Mouse (Mus musculus) testis, postnatal 10 days (tissue): ENCODE data around the gene Mgam.
"Not testable (repeated sequence)": the region's sequence is repeated elsewhere in the genome, so short reads cannot be mapped to it uniquely, and the experiment has no call there.

Experiments used
- DNase-seq: peaks from one replicate; pipeline ENCODE4 v3.0.0; 2021; ENCODE audit warnings: low spot score

The Mgam gene

DNA sequence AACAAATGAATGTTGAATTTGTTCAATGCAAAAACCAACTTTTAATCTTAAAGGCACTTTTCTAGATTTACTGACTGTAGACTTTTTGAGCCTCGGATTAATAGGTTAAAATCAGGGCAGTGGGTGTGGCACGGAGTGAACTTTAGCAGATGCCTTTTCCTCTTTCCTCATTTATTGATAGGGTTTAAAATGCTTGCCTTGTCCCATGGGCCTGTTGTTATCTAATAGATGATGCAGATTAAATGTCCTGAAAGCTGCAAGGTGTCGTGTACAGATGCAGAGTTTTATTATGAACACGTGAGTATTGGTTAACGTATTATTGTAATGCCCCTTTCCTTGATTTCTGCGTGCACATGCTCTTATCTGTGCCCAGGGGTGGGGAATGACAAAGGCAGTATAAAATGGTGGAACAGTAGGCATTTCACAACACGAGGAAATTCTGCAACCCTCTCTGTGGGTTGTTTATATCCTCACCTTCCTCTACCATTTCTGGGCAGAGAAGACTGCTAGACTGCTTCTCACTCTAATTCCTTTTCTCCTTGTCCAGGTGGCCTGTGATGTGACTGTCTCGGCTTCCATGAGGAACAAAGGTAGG lies at the start of gene Mgam:
Mgam (plus strand) TSS at position 426 of the 595 bp plus-strand sequence.
- no peak for DNase-seq

DNA sequence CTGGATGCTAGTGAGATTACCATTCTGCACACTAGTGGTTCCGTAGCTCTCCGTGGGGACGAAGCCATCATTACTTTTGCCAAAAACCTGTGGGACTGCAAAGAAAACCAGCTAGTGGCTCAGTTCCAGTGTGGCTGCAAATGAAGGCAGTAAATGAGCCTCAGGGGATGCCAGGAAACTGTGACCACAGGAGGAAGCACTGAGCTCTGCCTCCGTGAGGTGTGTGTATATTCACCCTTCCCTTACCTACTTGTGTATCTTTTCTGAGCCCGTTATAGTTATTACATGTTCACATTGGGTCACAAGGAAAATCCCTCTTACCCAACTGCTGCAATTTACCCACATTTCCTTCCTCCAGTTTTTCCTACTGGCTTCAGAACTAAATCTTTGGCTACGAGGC lies 44.3 kb upstream of the Mgam start:
- DNase-seq, result no peak

GRCm38 (mm10) chr6:40585645-40586044 lies 43.0 kb upstream of the Mgam start, which contains the start of gene Clec5a:
Gene Clec5a (minus strand): TSS chr6:40585821.
- DNase-seq, result no peak

DNA sequence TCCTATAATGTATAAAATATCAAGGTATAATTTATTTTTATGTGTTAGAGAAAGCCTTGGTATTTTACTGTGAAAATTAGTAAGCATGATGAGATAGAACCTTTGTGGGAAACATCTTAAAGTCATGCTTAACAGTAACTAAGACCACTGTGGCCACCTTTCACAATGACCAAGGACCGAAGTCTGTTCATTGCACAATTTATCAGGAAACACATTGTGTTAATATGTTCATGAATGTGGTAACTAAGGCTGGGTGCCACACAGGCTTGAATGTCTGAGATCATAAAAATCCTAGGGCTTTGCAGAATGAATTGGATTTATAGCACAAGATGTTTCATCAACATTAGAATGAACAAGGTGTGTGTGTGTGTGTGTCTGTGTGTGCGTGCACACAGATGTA lies 40.3 kb upstream of the Mgam start:
- no peak for DNase-seq

GRCm38 (mm10) chr6:40594804-40595550 lies 33.7 kb upstream of the Mgam start:
- DNase-seq, result no peak

- DNase-seq, result not testable (repeated sequence)
Measured at GRCm38 (mm10) chr6:40598546-40598945, 30.1 kb upstream of the Mgam start.

DNA sequence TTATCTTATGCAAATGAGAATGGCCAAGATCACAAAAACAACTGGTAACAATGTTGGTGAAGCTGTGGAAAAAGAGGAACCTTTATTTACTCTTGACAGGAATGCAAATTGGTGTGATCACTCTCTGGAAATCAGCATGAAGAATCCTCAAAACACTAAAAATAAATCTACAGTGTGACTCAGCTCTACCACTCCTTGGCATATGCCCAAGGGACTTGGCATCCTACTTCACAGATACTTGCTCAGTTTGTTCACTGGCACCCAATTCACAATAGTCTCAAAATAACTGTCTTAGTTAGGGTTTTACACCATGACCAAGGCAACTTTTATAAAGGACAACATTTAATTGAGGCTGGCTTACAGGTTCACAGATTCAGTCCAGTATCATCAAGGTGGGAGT lies 21.2 kb upstream of the Mgam start:
- no peak for DNase-seq

DNA sequence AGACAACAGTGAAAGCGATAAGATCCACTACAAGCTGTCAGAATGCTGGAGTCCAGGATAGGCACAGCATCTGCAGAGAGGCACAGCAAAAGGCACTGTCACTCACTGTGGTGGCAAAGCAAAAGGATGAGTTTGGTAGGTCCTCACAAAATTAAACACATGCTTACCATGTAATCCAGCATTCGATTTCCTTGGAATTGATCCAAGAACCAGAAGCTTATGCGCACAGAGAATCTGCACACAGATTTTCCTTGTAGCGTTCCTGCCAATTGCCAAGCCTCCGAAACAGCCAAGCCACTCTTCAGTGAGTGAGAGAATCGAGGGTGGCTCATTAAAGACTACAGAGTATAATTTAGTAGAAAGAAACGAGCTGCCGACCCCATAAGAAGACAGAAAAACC lies 18.4 kb upstream of the Mgam start:
- no peak for DNase-seq

- DNase-seq, result no peak
Measured at GRCm38 (mm10) chr6:40613260-40613852, 15.3 kb upstream of the Mgam start, which contains the start of gene Tas2r138. Gene Tas2r138 (minus strand): TSS chr6:40613310.

- DNase-seq, result peak; percentile 86
Measured at GRCm38 (mm10) chr6:40617965-40618364, 10.7 kb upstream of the Mgam start.

- DNase-seq, result no peak
Measured at GRCm38 (mm10) chr6:40626111-40626510, 2.5 kb upstream of the Mgam start.

GRCm38 (mm10) chr6:40634640-40635071 lies 6.0 kb downstream of the Mgam start:
- no peak for DNase-seq

GRCm38 (mm10) chr6:40635559-40635958 lies 6.9 kb downstream of the Mgam start:
- no peak for DNase-seq

DNA sequence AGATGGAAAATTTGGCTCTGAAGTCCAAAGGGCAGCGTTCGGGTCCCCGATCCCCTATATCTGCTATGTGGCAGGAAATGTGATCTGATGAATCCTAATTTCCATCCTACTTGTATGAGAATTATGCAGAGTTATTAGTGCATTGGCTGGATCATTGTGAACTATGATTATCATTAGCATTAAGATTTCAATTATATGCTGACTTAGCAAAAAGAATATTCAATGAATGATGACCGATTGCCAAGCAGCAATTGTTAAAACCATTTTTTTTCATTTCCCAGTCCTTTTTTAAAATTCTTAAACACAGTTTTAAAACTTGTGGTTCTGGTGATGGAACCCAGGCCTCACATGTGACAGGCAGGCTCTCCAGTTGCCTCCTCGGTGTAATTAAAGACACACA lies 9.1 kb downstream of the Mgam start:
- DNase-seq, result no peak

- no peak for DNase-seq
Measured at GRCm38 (mm10) chr6:40640710-40641538, 12.3 kb downstream of the Mgam start.

DNA sequence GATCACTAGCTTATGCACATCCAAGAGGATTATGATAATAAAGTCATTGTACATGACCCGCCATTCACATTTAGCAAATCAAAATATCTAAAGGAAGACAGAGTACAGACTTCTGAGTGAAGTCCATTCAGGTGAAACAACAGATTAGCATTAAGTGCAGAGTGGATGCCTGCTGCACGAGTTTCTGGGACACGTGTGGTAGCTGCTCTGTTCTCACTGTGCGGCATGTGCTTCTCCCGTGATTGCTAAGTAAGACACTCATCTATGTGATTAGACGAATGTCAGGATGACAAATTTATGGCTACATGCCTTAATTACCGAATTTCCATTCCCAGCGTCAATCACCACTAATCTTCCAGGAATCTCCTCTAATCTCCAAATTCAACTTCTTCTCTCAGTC lies 17.1 kb downstream of the Mgam start:
- no peak for DNase-seq

GRCm38 (mm10) chr6:40650953-40651352 lies 22.3 kb downstream of the Mgam start:
- no peak for DNase-seq

GRCm38 (mm10) chr6:40660930-40661329 lies 32.3 kb downstream of the Mgam start:
- DNase-seq, result no peak

GRCm38 (mm10) chr6:40689180-40689579 lies 60.5 kb downstream of the Mgam start:
- DNase-seq, result no peak

GRCm38 (mm10) chr6:40692007-40692406 lies 63.4 kb downstream of the Mgam start:
- DNase-seq, result not testable (repeated sequence)

- DNase-seq, result not testable (repeated sequence)
Measured at GRCm38 (mm10) chr6:40713494-40713893, 84.9 kb downstream of the Mgam start.

DNA sequence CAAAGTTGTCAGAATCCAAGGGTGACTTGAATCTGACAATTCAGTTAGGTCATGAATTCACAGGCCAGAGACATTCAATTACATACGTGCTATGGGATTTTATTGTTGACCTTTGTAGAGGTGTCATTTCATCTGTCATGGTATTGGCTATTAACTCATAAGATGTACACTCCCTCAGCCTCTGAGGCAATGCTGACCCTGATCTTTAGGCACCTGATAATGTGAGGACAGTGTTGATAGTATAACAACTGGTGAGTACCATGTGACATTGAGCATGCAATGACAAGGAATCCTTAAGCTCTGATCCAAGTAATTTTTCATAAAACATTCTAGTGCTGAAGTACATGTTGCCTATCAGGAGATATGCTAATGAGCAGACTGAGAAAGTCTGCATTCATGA lies 87.1 kb downstream of the Mgam start:
- no peak for DNase-seq
